Mouse (Mus musculus) common myeloid progenitor, adult 5-6 weeks (primary cell): ENCODE results near the gene C9orf72. TPM values are rescaled to one million over a fixed set of nuclear protein-coding genes. Genes with fewer than 3 reads are reported as not detected.

Source experiments
- ATAC-seq: replicated peaks from 2 replicates; pipeline ENCODE4 v1.8.0; 2016; ENCODE audit warnings: low read depth, mild to moderate bottlenecking, moderate TSS enrichment, inconsistent platforms; ENCODE audit not compliant: poor library complexity, severe bottlenecking
- total RNA-seq: library from RNA; stranded (forward); fragments of 200-1000, 187-1606 nt; gene quantifications from 2 replicates; pipeline ENCODE4 v1.2.3, GENCODE M21; 2017

C9orf72 gene
- total RNA-seq, 1 experiment from 2014 or later = 6.9 TPM

DNA sequence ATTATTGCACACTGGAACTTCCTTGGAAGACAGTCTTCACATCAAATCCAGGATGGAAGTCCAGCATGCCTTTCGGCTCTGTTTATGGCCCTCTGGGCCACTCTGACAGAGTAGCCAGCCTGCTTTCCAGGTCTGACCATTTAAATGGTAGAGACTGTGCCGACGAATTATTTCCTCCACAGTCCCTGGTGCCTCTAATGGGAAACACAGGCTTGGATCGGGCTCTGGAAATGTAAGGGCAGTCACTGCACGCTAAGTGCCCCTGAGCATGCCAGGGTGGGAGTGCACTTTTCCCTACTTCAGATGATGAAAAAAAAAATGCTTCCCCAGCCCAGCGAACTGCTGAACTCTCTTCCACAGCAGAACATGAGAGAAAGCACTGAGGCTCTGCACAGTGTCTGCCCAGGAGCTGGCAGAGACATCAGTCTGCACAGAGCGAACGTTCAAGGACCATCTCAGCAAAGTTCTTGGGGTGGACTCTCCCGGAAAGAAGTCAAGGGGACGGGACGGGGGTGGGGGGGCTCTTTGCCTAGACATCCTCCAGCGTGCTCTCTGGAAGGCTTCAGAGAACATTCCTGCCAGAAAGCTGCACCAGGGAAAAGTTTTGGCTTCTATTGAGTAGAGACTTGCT lies 82.4 kb downstream of the C9orf72 start:
- ATAC-seq = no peak

Other genes with a start within 250 kb of the C9orf72 start
- not detected in 2 replicates for gene Ifnk, start 74.1 kb downstream of the C9orf72 start, total RNA-seq
- gene Mob3b, start 68.7 kb downstream of the C9orf72 start, total RNA-seq = 3.0 and 3.4 TPM in 2 replicates